ENCODE assay signal across 8 mouse cellular contexts in the genomic region with DNA sequence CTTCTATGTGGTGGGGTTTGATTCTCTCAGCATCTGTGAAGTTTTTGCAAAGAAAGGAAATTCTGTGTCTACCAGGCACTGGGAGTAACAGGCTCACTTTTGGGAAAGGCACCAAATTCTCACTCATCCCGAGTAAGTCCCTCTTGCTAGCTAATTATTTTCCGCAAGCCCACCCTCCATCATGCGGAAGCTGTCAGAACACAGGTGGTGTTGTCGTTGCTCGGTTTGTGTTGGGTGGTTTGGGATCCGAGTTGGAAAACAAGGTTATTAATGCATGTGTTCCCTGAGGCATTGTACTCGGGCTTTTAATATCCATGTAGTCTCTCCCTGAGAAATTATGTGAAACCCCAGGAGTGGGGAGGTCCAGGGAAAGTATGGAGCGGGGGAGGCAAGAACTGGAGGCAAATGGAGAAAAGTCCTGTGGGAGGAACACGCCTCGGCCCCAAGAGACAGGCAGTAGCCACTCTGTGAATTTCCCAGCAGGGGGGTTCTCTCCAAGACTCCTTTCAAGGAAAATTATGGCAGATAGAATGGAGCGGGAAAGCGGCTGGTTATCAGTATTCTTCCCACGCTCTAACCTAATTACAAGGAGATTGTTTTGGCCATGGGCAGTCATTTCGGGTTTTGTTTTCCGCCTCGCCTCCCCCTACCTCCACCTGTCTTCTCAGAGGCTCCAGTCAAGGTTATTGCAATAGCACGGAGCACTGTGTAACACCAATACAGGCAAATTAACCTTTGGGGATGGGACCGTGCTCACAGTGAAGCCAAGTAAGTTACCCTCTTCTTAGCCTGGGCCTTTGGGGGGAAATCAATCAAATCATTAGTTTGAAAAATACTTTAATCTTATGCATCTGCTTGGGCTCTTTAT.
DNase-seq lines count a peak whose midpoint lies in the region; ATAC-seq and TF ChIP-seq lines count a peak whose summit lies in the region.

No protein-coding gene starts in this region.

- WGBS in forebrain, postnatal 0 days, result 29% methylated on average over 18 of the region's 18 CpGs
- 52% methylated on average over 18 of the region's 18 CpGs for WGBS in limb, embryonic 15.5 days

- H3K9ac ChIP-seq in forebrain, postnatal 0 days, result no peak overlapping the region
- H3K9ac ChIP-seq in limb, embryonic 15.5 days, result no peak overlapping the region

- no peak overlapping the region for H3K4me2 ChIP-seq in forebrain, postnatal 0 days (ENCODE audit: low read depth)
- H3K4me2 ChIP-seq in limb, embryonic 15.5 days, result no peak overlapping the region

- DNase-seq in right cerebral cortex, adult 2 months (ENCODE audit: low spot score in 2 of 2), result peak; percentile 13 to 23
- DNase-seq in right cerebral cortex, postnatal 14 days, result no peak
- DNase-seq in forebrain, postnatal 0 days, result peak; percentile 30
- DNase-seq in induced T-regulatory cell, adult 2 months (ENCODE audit: low read depth), result peak; percentile 54
- no peak for DNase-seq in natural killer cell, adult 2 months (ENCODE audit: low spot score in 2 of 2)
- DNase-seq in thymus, postnatal 36 days, result no peak
- no peak for DNase-seq in adipocyte (ENCODE audit: low spot score)

- no peaks in the 10 kb centered on the region for H3K4me1 ChIP-seq in forebrain, postnatal 0 days (ENCODE audit: insufficient read depth)
- H3K4me1 ChIP-seq in limb, embryonic 15.5 days, result peaks cover 17% of the 10 kb centered on the region

- TF ChIP-seq CTCF in forebrain, postnatal 0 days (IDR thresholded peaks at IDR 0.05; ENCODE audit: low read depth), result no peak

- H3K27me3 ChIP-seq in forebrain, postnatal 0 days (ENCODE audit: insufficient read depth, low read length), result no peaks in the 10 kb centered on the region
- no peaks in the 10 kb centered on the region for H3K27me3 ChIP-seq in limb, embryonic 15.5 days

- H3K9me3 ChIP-seq in forebrain, postnatal 0 days (ENCODE audit: low read length), result no peaks in the 10 kb centered on the region
- no peaks in the 10 kb centered on the region for H3K9me3 ChIP-seq in limb, embryonic 15.5 days

- no peak overlapping the region for H3K27ac ChIP-seq in forebrain, postnatal 0 days (ENCODE audit: low read depth, low read length)
- peak overlapping the region; percentile 11; the same call in 1 of the 2 replicates for H3K27ac ChIP-seq in limb, embryonic 15.5 days

- H3K4me3 ChIP-seq in forebrain, postnatal 0 days (ENCODE audit: low read depth, low read length), result no peak overlapping the region
- H3K4me3 ChIP-seq in limb, embryonic 15.5 days, result no peak overlapping the region

- peak; percentile 23; the same call in 1 of the 2 replicates for ATAC-seq in forebrain, postnatal 0 days
- no peak for ATAC-seq in limb, embryonic 15.5 days (ENCODE audit: insufficient number of reproducible peaks, low FRiP score, low TSS enrichment, low read depth)

- no peaks in the 10 kb centered on the region for H3K36me3 ChIP-seq in forebrain, postnatal 0 days (ENCODE audit: insufficient read depth)
- no peaks in the 10 kb centered on the region for H3K36me3 ChIP-seq in limb, embryonic 15.5 days

Comparison
In these comparisons a context has a peak if more than half of its experiments do, and no peak if none do; other contexts are left out.
1. DNase-seq: peak in right cerebral cortex, adult 2 months (2 of 2), forebrain, postnatal 0 days (single experiment) and induced T-regulatory cell, adult 2 months (single experiment); none in right cerebral cortex, postnatal 14 days (single experiment), natural killer cell, adult 2 months (0 of 2), thymus, postnatal 36 days (0 of 2) and adipocyte (single experiment).